Mouse (Mus musculus) CH12.LX (cell line): ENCODE results near the gene Tepp. TPM values are rescaled to one million over a fixed set of nuclear protein-coding genes. Genes with fewer than 3 reads are reported as not detected.

Source experiments
- DNase-seq: peaks from one replicate; pipeline ENCODE4 v3.0.0-alpha.2; 2013; ENCODE audit errors: extremely low read depth
- H3K27ac ChIP-seq: 2 replicates; pipeline ENCODE4 v1.5.1; 2012; ENCODE audit warnings: low read depth, mild to moderate bottlenecking, control low read depth, moderate library complexity; ENCODE audit not compliant: insufficient read depth
- H3K27me3 ChIP-seq: replicated peaks from 2 replicates; pipeline ENCODE3; 2012; ENCODE audit warnings: inconsistent platforms
- H3K36me3 ChIP-seq, 2 experiments: replicated peaks in 1 of 2; 2 replicates each; pipeline versions ENCODE3 to v1.6.1; 2012; ENCODE audit warnings: inconsistent platforms in 1 of 2, low read length in 1 of 2, mild to moderate bottlenecking in 1 of 2, mixed read lengths in 1 of 2, moderate library complexity in 1 of 2; ENCODE audit not compliant: control insufficient read depth in 1 of 2, insufficient read depth in 1 of 2
- H3K4me1 ChIP-seq, 2 experiments: 2 replicates each; pipeline ENCODE4 v1.6.1; 2012; ENCODE audit warnings: inconsistent platforms in 1 of 2, moderate library complexity in 1 of 2; ENCODE audit not compliant: insufficient read depth in 2 of 2, control insufficient read depth in 1 of 2
- H3K4me2 ChIP-seq: 2 replicates; pipeline ENCODE4 v1.6.1; 2012; ENCODE audit warnings: low read depth, mild to moderate bottlenecking, control low read depth; ENCODE audit not compliant: poor library complexity, insufficient read depth, severe bottlenecking
- H3K4me3 ChIP-seq, 3 experiments: fragments of 150-350 bp in 1 of 3; sonication (generic) in 1 of 3; replicated peaks in 1 of 3; 2 replicates each; pipeline versions ENCODE3 to v1.5.1; 2011 to 2012; ENCODE audit warnings: low read depth in 2 of 3, low read length in 2 of 3, mild to moderate bottlenecking in 2 of 3, moderate library complexity in 2 of 3, control low read depth in 1 of 3, improper control_type of control experiment in 1 of 3, inconsistent platforms in 1 of 3, mixed read lengths in 1 of 3; ENCODE audit not compliant: poor library complexity in 1 of 3
- H3K79me2 ChIP-seq: replicated peaks from 2 replicates; pipeline ENCODE4 v1.6.1; 2012; ENCODE audit warnings: mild to moderate bottlenecking, moderate library complexity; ENCODE audit not compliant: control insufficient read depth, poor library complexity, insufficient read depth, severe bottlenecking; ENCODE audit errors: extremely low read depth
- H3K9ac ChIP-seq: 2 replicates; pipeline ENCODE4 v1.6.1; 2012; ENCODE audit warnings: low read depth, mild to moderate bottlenecking, control low read depth, moderate library complexity; ENCODE audit not compliant: insufficient read depth
- H3K9me3 ChIP-seq: replicated peaks from 2 replicates; pipeline ENCODE3; 2012; ENCODE audit warnings: low read length, inconsistent platforms, mixed read lengths
- CHD1 ChIP-seq: IDR thresholded peaks from 2 replicates; pipeline ENCODE4 v1.6.1; 2012; ENCODE audit warnings: low read depth, low read length, improper control_type of control experiment, inconsistent platforms
- CHD2 ChIP-seq: IDR thresholded peaks from 2 replicates; pipeline ENCODE4 v1.6.1; 2011; ENCODE audit warnings: low read length, improper control_type of control experiment
- CTCF ChIP-seq, 2 experiments: IDR thresholded peaks in 1 of 2; conservative IDR thresholded peaks in 1 of 2; 2 replicates each; pipeline ENCODE4 v1.5.1; 2011 to 2012; ENCODE audit warnings: low read depth in 2 of 2, low read length in 2 of 2, improper control_type of control experiment in 1 of 2, inconsistent platforms in 1 of 2, mild to moderate bottlenecking in 1 of 2, moderate library complexity in 1 of 2
- E2F4 ChIP-seq: IDR thresholded peaks from 2 replicates; pipeline ENCODE4 v1.6.1; 2011; ENCODE audit warnings: low read depth, low read length, improper control_type of control experiment; ENCODE audit not compliant: insufficient replicate concordance
- ELF1 ChIP-seq: IDR thresholded peaks from 2 replicates; pipeline ENCODE4 v1.6.1; 2014; ENCODE audit warnings: low read depth, mild to moderate bottlenecking, inconsistent platforms, low read length, improper control_type of control experiment
- GABPA ChIP-seq: IDR thresholded peaks from 2 replicates; pipeline ENCODE4 v1.6.1; 2012; ENCODE audit warnings: low read depth, low read length, improper control_type of control experiment, inconsistent platforms; ENCODE audit not compliant: insufficient replicate concordance
- JUN ChIP-seq: IDR thresholded peaks from 2 replicates; pipeline ENCODE4 v1.6.1; 2011; ENCODE audit warnings: low read depth, mild to moderate bottlenecking, low read length, improper control_type of control experiment, moderate library complexity; ENCODE audit not compliant: insufficient read depth
- KAT2A ChIP-seq: IDR thresholded peaks from 2 replicates; pipeline ENCODE4 v1.6.1; 2012; ENCODE audit warnings: low read length, improper control_type of control experiment, inconsistent platforms; ENCODE audit not compliant: insufficient replicate concordance
- MAFK ChIP-seq: IDR thresholded peaks from 2 replicates; pipeline ENCODE4 v1.6.1; 2011; ENCODE audit warnings: low read length, improper control_type of control experiment; ENCODE audit not compliant: insufficient replicate concordance
- MXI1 ChIP-seq: IDR thresholded peaks from 2 replicates; pipeline ENCODE4 v1.6.1; 2011; ENCODE audit warnings: mild to moderate bottlenecking, low read depth, low read length, improper control_type of control experiment
- MYC ChIP-seq: IDR thresholded peaks from 2 replicates; pipeline ENCODE4 v1.6.1; 2011; ENCODE audit warnings: low read depth, mild to moderate bottlenecking, improper control_type of control experiment, low read length
- PAX5 ChIP-seq: IDR thresholded peaks from 2 replicates; pipeline ENCODE4 v1.6.1; 2012; ENCODE audit warnings: low read length, inconsistent platforms, mixed read lengths
- POLR2A ChIP-seq: IDR thresholded peaks from 2 replicates; pipeline ENCODE4 v1.6.1; 2011; ENCODE audit warnings: low read depth, mild to moderate bottlenecking, improper control_type of control experiment, low read length
- POLR2AphosphoS2 ChIP-seq: IDR thresholded peaks from 2 replicates; pipeline ENCODE4 v1.6.1; 2011; ENCODE audit warnings: low read depth, low read length, improper control_type of control experiment
- RAD21 ChIP-seq: IDR thresholded peaks from 2 replicates; pipeline ENCODE4 v1.6.1; 2011; ENCODE audit warnings: low read depth, mild to moderate bottlenecking, low read length, improper control_type of control experiment, moderate library complexity
- RCOR1 ChIP-seq: conservative IDR thresholded peaks from 2 replicates; pipeline ENCODE4 v1.6.1; 2012; ENCODE audit warnings: low read depth, mild to moderate bottlenecking, inconsistent platforms, low read length, improper control_type of control experiment
- TBP ChIP-seq: conservative IDR thresholded peaks from 2 replicates; pipeline ENCODE4 v1.6.1; 2011; ENCODE audit warnings: low read depth, low read length, improper control_type of control experiment
- TCF12 ChIP-seq: IDR thresholded peaks from 2 replicates; pipeline ENCODE4 v1.6.1; 2014; ENCODE audit warnings: low read depth, mild to moderate bottlenecking, inconsistent platforms, low read length, improper control_type of control experiment
- USF1 ChIP-seq: IDR thresholded peaks from 2 replicates; pipeline ENCODE4 v1.6.1; 2014; ENCODE audit warnings: low read depth, mild to moderate bottlenecking, inconsistent platforms, low read length, improper control_type of control experiment
- USF2 ChIP-seq: conservative IDR thresholded peaks from 2 replicates; pipeline ENCODE4 v1.6.1; 2011; ENCODE audit warnings: low read depth, low read length, improper control_type of control experiment
- dilution Hi-C: fragments of 300-500 bp; cut with MboI; formaldehyde crosslinking; loops from 2 replicates; pipeline ENCODE4 v1.14.3; 2020; ENCODE audit warnings: low sequenced_read_pairs; ENCODE audit not compliant: extremely low pct_unique_long_range_greater_than_20kb, extremely low pct_ligation_motif_present
- in situ Hi-C: fragments of 300-500 bp; cut with MboI; formaldehyde crosslinking; loops from 3 replicates; pipeline ENCODE4 v1.14.3; 2019; ENCODE audit warnings: low sequenced_read_pairs, low pct_ligation_motif_present, low pct_unique_long_range_greater_than_20kb, mixed read lengths
- polyA plus RNA-seq: library from polyadenylated mRNA; unstranded; fragments of >175 nt; gene quantifications from 2 replicates; pipeline ENCODE4 v1.2.1, GENCODE M21; 2012; ENCODE audit warnings: low read depth; ENCODE audit not compliant: insufficient read length
- total RNA-seq, 2 experiments: library from RNA; depleted of rRNA; stranded (reverse); fragments of 300-350 nt in 1 of 2; fragments of >200 nt in 1 of 2; gene quantifications; 2 replicates each; pipeline ENCODE4 v1.2.3; 2012 to 2014

The Tepp gene
- total and polyA plus RNA-seq, 3 experiments, result not detected

GRCm38 (mm10) chr8:95314707-95315106 is 4.3 kb downstream of the Tepp start:
- dilution Hi-C loops (no loop called here), in situ Hi-C loops (no loop called here)
- Histone ChIP-seq H3K79me2 (no peaks in the 10 kb centered on the region), H3K9ac (no peak overlapping the region), H3K9me3 (no peaks in the 10 kb centered on the region), H3K27me3 (peaks cover 9% of the 10 kb centered on the region), H3K27ac (no peak overlapping the region), H3K4me3 (no peak overlapping the region)
- TF ChIP-seq RAD21 (no peak), CTCF (conservative IDR thresholded peaks at IDR 0.05 in 1 of 2, IDR thresholded peaks at IDR 0.05 in 1 of 2; ENCODE audit: low read depth in 2 of 2, low read length in 2 of 2) (peak in 1 of 2 experiments; percentile 20; a peak in 1 of 4 replicates)
- TF ChIP-seq, all 38 proteins: peak for 1
- H3K4me1 ChIP-seq, result no peaks in the 10 kb centered on the region
- no peaks in the 10 kb centered on the region for H3K36me3 ChIP-seq
- DNase-seq, result no peak
- no peak overlapping the region for H3K4me2 ChIP-seq

DNA sequence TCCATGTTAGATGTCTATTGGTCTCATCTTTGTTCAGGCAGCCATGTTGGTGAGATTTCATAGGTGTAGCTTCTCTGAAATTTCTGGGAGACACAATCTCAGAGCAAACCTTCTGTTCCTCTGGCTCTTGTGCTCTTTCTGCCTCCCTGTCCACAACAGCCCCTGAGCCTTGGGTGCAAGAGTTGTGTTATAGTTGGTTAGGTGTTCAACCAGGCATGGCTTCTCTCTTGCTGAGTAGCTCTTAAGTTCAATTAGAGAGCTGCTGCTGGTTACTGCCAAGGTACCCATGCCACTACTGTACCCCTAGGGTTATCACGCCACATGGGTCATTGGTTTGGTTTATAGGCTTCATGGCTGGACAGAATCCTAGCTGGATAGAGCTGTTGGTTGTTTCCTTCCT is 5.0 kb downstream of the Tepp start:
- no peak for DNase-seq
- H3K27ac ChIP-seq, result no peak overlapping the region
- in situ Hi-C loops (no loop called here), dilution Hi-C loops (no loop called here)
- H3K9ac ChIP-seq, result no peak overlapping the region
- H3K4me3 ChIP-seq, result no peak overlapping the region
- no peaks in the 10 kb centered on the region for H3K79me2 ChIP-seq
- H3K9me3 ChIP-seq, result no peaks in the 10 kb centered on the region
- no peaks in the 10 kb centered on the region; a peak in 1 of 4 replicates for H3K4me1 ChIP-seq
- TF ChIP-seq E2F4 (no peak), JUN (no peak), POLR2A (no peak), USF1 (no peak), MYC (no peak), MAFK (no peak), POLR2AphosphoS2 (no peak), CTCF (conservative IDR thresholded peaks at IDR 0.05 in 1 of 2, IDR thresholded peaks at IDR 0.05 in 1 of 2; ENCODE audit: low read depth in 2 of 2, low read length in 2 of 2) (no peak), ELF1 (no peak), KAT2A (no peak), MXI1 (no peak), TCF12 (no peak), TBP (no peak), CHD2 (no peak), PAX5 (no peak), CHD1 (no peak), RCOR1 (no peak), USF2 (no peak), GABPA (no peak)
- H3K4me2 ChIP-seq, result no peak overlapping the region
- no peaks in the 10 kb centered on the region for H3K36me3 ChIP-seq
- H3K27me3 ChIP-seq, result peaks cover 11% of the 10 kb centered on the region
